Mouse (Mus musculus): ENCODE measurements at regions not wholly inside any gene's neighbourhood (a gene's known extent, or its start where the extent isn't known, plus 50 kb on each side); places are given as distances from the start of the nearest gene placed in this dataset.

DNA sequence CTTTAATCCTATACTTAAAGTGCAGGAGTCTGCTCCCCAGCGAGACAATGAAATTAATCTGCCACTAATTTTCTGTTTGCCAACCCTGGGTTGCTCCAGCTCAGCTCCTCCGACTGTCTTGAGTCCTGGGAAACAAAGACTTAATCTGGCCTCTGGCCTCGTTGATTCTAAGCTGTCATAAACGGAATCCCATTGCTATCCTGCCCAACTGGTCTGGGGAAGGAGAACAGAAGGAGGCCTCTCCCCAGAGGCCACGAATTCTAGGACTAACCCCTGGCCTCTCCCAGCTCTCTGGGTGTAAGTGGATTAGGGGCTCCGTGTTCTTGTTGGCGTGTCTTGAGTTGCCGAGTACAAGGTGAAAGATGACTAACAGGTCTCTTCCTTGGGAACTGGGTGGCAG, 219.8 kb downstream of the Uaca start:
- in situ Hi-C loops (cut with MboI; ENCODE audit: low pct_ligation_motif_present, low pct_unique_long_range_greater_than_20kb, low sequenced_read_pairs) (no loop called here), dilution Hi-C loops (cut with MboI; ENCODE audit: extremely low pct_ligation_motif_present, extremely low pct_unique_long_range_greater_than_20kb, low sequenced_read_pairs) (no loop called here)
- Histone ChIP-seq H3K4me2 (ENCODE audit: insufficient read depth, low read depth, poor library complexity, severe bottlenecking) (no peak overlapping the region), H3K9ac (ENCODE audit: insufficient read depth, low read depth) (no peak overlapping the region), H3K79me2 (replicated peaks; ENCODE audit: control insufficient read depth, extremely low read depth, insufficient read depth, poor library complexity, severe bottlenecking) (no peaks in the 10 kb centered on the region), H3K4me1 (ENCODE audit: control insufficient read depth in 1 of 2, insufficient read depth in 2 of 2) (peaks cover 5 to 30% of the 10 kb centered on the region in 2 experiments; a peak in 3 of 4 replicates), H3K36me3 (replicated peaks in 1 of 2; ENCODE audit: control insufficient read depth in 1 of 2, insufficient read depth in 1 of 2, low read length in 1 of 2) (no peaks in the 10 kb centered on the region), H3K27me3 (replicated peaks) (peaks cover 49% of the 10 kb centered on the region), H3K27ac (ENCODE audit: insufficient read depth, low read depth) (no peak overlapping the region), H3K9me3 (replicated peaks; ENCODE audit: low read length) (peaks cover 8% of the 10 kb centered on the region), H3K4me3 (replicated peaks in 1 of 3; ENCODE audit: low read depth in 2 of 3, low read length in 2 of 3, poor library complexity in 1 of 3) (no peak overlapping the region)
- TF ChIP-seq IRF4 (IDR thresholded peaks at IDR 0.05; ENCODE audit: low read depth, low read length), result no peak
- no peak for DNase-seq (ENCODE audit: extremely low read depth)

DNA sequence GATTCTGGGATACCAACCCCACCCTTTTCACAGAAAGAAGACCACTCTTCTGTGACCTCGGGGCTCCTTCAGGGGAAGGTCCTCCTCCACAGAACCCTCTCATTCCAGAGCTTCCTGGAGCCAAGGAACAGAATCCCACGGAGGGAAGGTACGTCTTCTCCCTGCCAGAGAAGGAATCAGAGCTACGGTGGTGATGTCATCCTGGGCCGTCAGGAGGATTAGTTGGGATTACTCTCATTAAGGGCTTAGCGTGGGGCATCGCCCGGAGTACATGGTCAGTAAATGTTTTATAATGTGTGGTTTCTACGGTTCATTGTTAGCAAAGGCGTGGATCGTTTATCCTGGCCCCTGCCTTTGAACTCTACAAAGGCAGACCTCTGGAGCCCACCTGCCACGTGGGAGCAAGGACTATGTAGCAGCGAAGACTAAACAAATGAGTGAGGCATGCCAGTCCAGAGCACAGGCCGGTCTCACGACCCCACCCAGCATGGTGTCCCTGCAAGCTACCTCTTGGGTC, 221.1 kb downstream of the Uaca start:
- no peaks in the 10 kb centered on the region for H3K79me2 ChIP-seq (replicated peaks; ENCODE audit: control insufficient read depth, extremely low read depth, insufficient read depth, poor library complexity, severe bottlenecking)
- in situ Hi-C loops (cut with MboI; ENCODE audit: low pct_ligation_motif_present, low pct_unique_long_range_greater_than_20kb, low sequenced_read_pairs), result no loop called here
- H3K36me3 ChIP-seq (replicated peaks in 1 of 2; ENCODE audit: control insufficient read depth in 1 of 2, insufficient read depth in 1 of 2, low read length in 1 of 2), result no peaks in the 10 kb centered on the region
- H3K9ac ChIP-seq (ENCODE audit: insufficient read depth, low read depth), result no peak overlapping the region
- TF ChIP-seq MAZ (IDR thresholded peaks at IDR 0.05; ENCODE audit: low read depth, low read length) (no peak), IRF4 (IDR thresholded peaks at IDR 0.05; ENCODE audit: low read depth, low read length) (no peak), JUND (conservative IDR thresholded peaks at IDR 0.05; ENCODE audit: low read depth, low read length) (no peak), MAX (IDR thresholded peaks at IDR 0.05; ENCODE audit: low read length) (no peak), MYC (IDR thresholded peaks at IDR 0.05; ENCODE audit: low read depth, low read length) (no peak), NELFE (IDR thresholded peaks at IDR 0.05; ENCODE audit: low read depth, low read length) (no peak), SIN3A (IDR thresholded peaks at IDR 0.05; ENCODE audit: low read length) (no peak), TCF12 (IDR thresholded peaks at IDR 0.05; ENCODE audit: low read depth, low read length) (no peak), POLR2A (IDR thresholded peaks at IDR 0.05; ENCODE audit: low read depth, low read length) (no peak), RAD21 (IDR thresholded peaks at IDR 0.05; ENCODE audit: low read depth, low read length) (no peak), USF2 (conservative IDR thresholded peaks at IDR 0.05; ENCODE audit: low read depth, low read length) (no peak), ZKSCAN1 (IDR thresholded peaks at IDR 0.05; ENCODE audit: borderline replicate concordance, low read depth, low read length) (no peak), KAT2A (IDR thresholded peaks at IDR 0.05; ENCODE audit: insufficient replicate concordance, low read length) (no peak), ZC3H11A (IDR thresholded peaks at IDR 0.05; ENCODE audit: low read depth, low read length) (no peak), MEF2A (IDR thresholded peaks at IDR 0.05; ENCODE audit: borderline replicate concordance, low read depth, low read length) (no peak), USF1 (IDR thresholded peaks at IDR 0.05; ENCODE audit: low read depth, low read length) (no peak)
- no peak overlapping the region for H3K4me2 ChIP-seq (ENCODE audit: insufficient read depth, low read depth, poor library complexity, severe bottlenecking)
- no peak overlapping the region for H3K27ac ChIP-seq (ENCODE audit: insufficient read depth, low read depth)
- H3K27me3 ChIP-seq (replicated peaks), result peaks cover 53% of the 10 kb centered on the region
- DNase-seq (ENCODE audit: extremely low read depth), result no peak
- H3K4me1 ChIP-seq (ENCODE audit: control insufficient read depth in 1 of 2, insufficient read depth in 2 of 2), result peaks cover 5 to 30% of the 10 kb centered on the region in 2 experiments; a peak in 3 of 4 replicates
- H3K4me3 ChIP-seq (replicated peaks in 1 of 3; ENCODE audit: low read depth in 2 of 3, low read length in 2 of 3, poor library complexity in 1 of 3), result no peak overlapping the region
- H3K9me3 ChIP-seq (replicated peaks; ENCODE audit: low read length), result peaks cover 9% of the 10 kb centered on the region
- dilution Hi-C loops (cut with MboI; ENCODE audit: extremely low pct_ligation_motif_present, extremely low pct_unique_long_range_greater_than_20kb, low sequenced_read_pairs), result no loop called here
